In genomic region chr6:145792373-145792772, GRCm38 (mm10) we compare ENCODE assay signal across 14 mouse cellular contexts. TPM values are rescaled to one million over a fixed set of nuclear protein-coding genes. Genes with fewer than 3 reads are reported as not detected.
A peak's percentile ranks its signal among the peaks of the same experiment; 100 is the strongest.
DNase-seq lines count a peak whose midpoint lies in the region; ATAC-seq and TF ChIP-seq lines count a peak whose summit lies in the region.
"Had no signal": no experiment of that assay in that cellular context is flagged by ENCODE, and none has a peak within 500 bp of the region (broad histone marks: within the 10 kb centered on the region; RNA-seq: fewer than 3 reads in every experiment).

No protein-coding gene starts in this region.

- no peak for ATAC-seq in heart, embryonic 14.5 days (ENCODE audit: insufficient number of reproducible peaks, insufficient read depth, low FRiP score, low read depth)
- ATAC-seq in lung, embryonic 14.5 days (ENCODE audit: insufficient read depth): no peak
- no peak for ATAC-seq in intestine, embryonic 15.5 days
- ATAC-seq in stomach, embryonic 15.5 days (ENCODE audit: insufficient read depth, low FRiP score, low read depth): no peak
- ATAC-seq: forebrain, embryonic 13.5 days had no signal

- DNase-seq in heart, adult 2 months: no peak
- no peak for DNase-seq in lung, embryonic 14.5 days
- no peak for DNase-seq in lung, postnatal 4 days
- no peak for DNase-seq in adrenal gland, postnatal 10 days
- DNase-seq: adrenal gland, adult 2 months; cerebellum, adult 11-12 months; kidney, postnatal 25 days; lung, postnatal 14 days had no signal

- H3K9ac ChIP-seq in heart, embryonic 14.5 days (ENCODE audit: low read length): peak overlapping the region; percentile 1; the same call in 1 of the 2 replicates
- no peak overlapping the region for H3K9ac ChIP-seq in heart, adult 2 months (ENCODE audit: low read depth, low read length)
- no peak overlapping the region for H3K9ac ChIP-seq in lung, embryonic 14.5 days
- no peak overlapping the region for H3K9ac ChIP-seq in intestine, embryonic 15.5 days
- H3K9ac ChIP-seq in stomach, embryonic 15.5 days: no peak overlapping the region
- H3K9ac ChIP-seq: forebrain, embryonic 13.5 days; midbrain, embryonic 12.5 days had no signal

- H3K4me2 ChIP-seq in heart, embryonic 14.5 days (ENCODE audit: low read length): no peak overlapping the region
- no peak overlapping the region for H3K4me2 ChIP-seq in lung, embryonic 14.5 days
- no peak overlapping the region for H3K4me2 ChIP-seq in intestine, embryonic 15.5 days (replicated peaks)
- H3K4me2 ChIP-seq in stomach, embryonic 15.5 days: no peak overlapping the region
- H3K4me2 ChIP-seq: forebrain, embryonic 13.5 days; midbrain, embryonic 12.5 days had no signal

- no peak for TF ChIP-seq CTCF in heart, adult 2 months (IDR thresholded peaks at IDR 0.05)
- no peak for TF ChIP-seq CTCF in lung, embryonic 14.5 days (IDR thresholded peaks at IDR 0.05; ENCODE audit: low read depth)

- no peak for TF ChIP-seq POLR2A in heart, adult 2 months (IDR thresholded peaks at IDR 0.05; ENCODE audit: insufficient read depth, low read depth, low read length)

- peaks cover 2% of the 10 kb centered on the region; the same call in 1 of the 2 replicates for H3K79me2 ChIP-seq in heart, adult 2 months (replicated peaks; ENCODE audit: control insufficient read depth, insufficient read depth, low read length)

- H3K27ac ChIP-seq in heart, embryonic 14.5 days (replicated peaks in 1 of 2; ENCODE audit: control insufficient read depth in 1 of 2, insufficient read depth in 1 of 2, low read depth in 2 of 2, low read length in 2 of 2): peak overlapping the region; percentile 6 to 56; a peak in 3 of 4 replicates
- H3K27ac ChIP-seq in heart, adult 2 months: no peak overlapping the region
- H3K27ac ChIP-seq in lung, embryonic 14.5 days (ENCODE audit: low read depth): peak overlapping the region; percentile 72; the same call in 1 of the 2 replicates
- H3K27ac ChIP-seq in intestine, embryonic 15.5 days: peak overlapping the region; percentile 69; the same call in 1 of the 2 replicates
- peak overlapping the region; percentile 67; the same call in 1 of the 2 replicates for H3K27ac ChIP-seq in stomach, embryonic 15.5 days
- H3K27ac ChIP-seq: forebrain, embryonic 13.5 days; midbrain, embryonic 12.5 days had no signal

- H3K36me3 ChIP-seq in heart, embryonic 14.5 days (ENCODE audit: control insufficient read depth, insufficient read depth, low read length): no peaks in the 10 kb centered on the region; the same call in 1 of the 2 replicates
- H3K36me3 ChIP-seq in heart, adult 2 months (ENCODE audit: control insufficient read depth, insufficient read depth, low read length): peaks cover 7% of the 10 kb centered on the region
- H3K36me3 ChIP-seq in lung, embryonic 14.5 days (ENCODE audit: insufficient read depth): no peaks in the 10 kb centered on the region
- no peaks in the 10 kb centered on the region for H3K36me3 ChIP-seq in intestine, embryonic 15.5 days
- H3K36me3 ChIP-seq in stomach, embryonic 15.5 days: no peaks in the 10 kb centered on the region
- H3K36me3 ChIP-seq: G1E; midbrain, embryonic 12.5 days had no signal

- WGBS in heart, embryonic 14.5 days: 48% methylated on average over 7 of the region's 7 CpGs
- WGBS in heart, adult 2 months: 56% methylated on average over 7 of the region's 7 CpGs
- WGBS in lung, embryonic 14.5 days: 61% methylated on average over 7 of the region's 7 CpGs
- WGBS in intestine, embryonic 15.5 days: 58% methylated on average over 7 of the region's 7 CpGs
- WGBS in stomach, embryonic 15.5 days: 59% methylated on average over 7 of the region's 7 CpGs

- H3K4me1 ChIP-seq in heart, embryonic 14.5 days (ENCODE audit: control insufficient read depth in 2 of 2, insufficient read depth in 2 of 2, low read length in 2 of 2): peaks cover 16 to 51% of the 10 kb centered on the region in 2 experiments
- peaks cover 17% of the 10 kb centered on the region for H3K4me1 ChIP-seq in heart, adult 2 months (ENCODE audit: control insufficient read depth, insufficient read depth, low read length)
- peaks cover 8% of the 10 kb centered on the region for H3K4me1 ChIP-seq in lung, embryonic 14.5 days (ENCODE audit: insufficient read depth)
- peaks cover 10% of the 10 kb centered on the region; the same call in 1 of the 2 replicates for H3K4me1 ChIP-seq in intestine, embryonic 15.5 days (replicated peaks)
- peaks cover 24% of the 10 kb centered on the region; the same call in 1 of the 2 replicates for H3K4me1 ChIP-seq in stomach, embryonic 15.5 days

- H3K9me3 ChIP-seq in heart, embryonic 14.5 days (ENCODE audit: control insufficient read depth, low read length): no peaks in the 10 kb centered on the region
- H3K9me3 ChIP-seq in lung, embryonic 14.5 days (ENCODE audit: low read depth, low read length): no peaks in the 10 kb centered on the region
- H3K9me3 ChIP-seq in intestine, embryonic 15.5 days: no peaks in the 10 kb centered on the region
- no peaks in the 10 kb centered on the region for H3K9me3 ChIP-seq in stomach, embryonic 15.5 days
- H3K9me3 ChIP-seq: forebrain, embryonic 13.5 days; midbrain, embryonic 12.5 days had no signal

- TF ChIP-seq EP300 in heart, adult 2 months (IDR thresholded peaks at IDR 0.05; ENCODE audit: insufficient read depth, low read depth, low read length): no peak

- no peaks in the 10 kb centered on the region for H3K27me3 ChIP-seq in heart, embryonic 14.5 days (ENCODE audit: control insufficient read depth, insufficient read depth, low read length)
- no peaks in the 10 kb centered on the region for H3K27me3 ChIP-seq in heart, adult 2 months (ENCODE audit: control insufficient read depth, insufficient read depth, low read length)
- H3K27me3 ChIP-seq in lung, embryonic 14.5 days (ENCODE audit: insufficient read depth, low read length): no peaks in the 10 kb centered on the region
- H3K27me3 ChIP-seq in intestine, embryonic 15.5 days (replicated peaks): no peaks in the 10 kb centered on the region
- no peaks in the 10 kb centered on the region for H3K27me3 ChIP-seq in stomach, embryonic 15.5 days (replicated peaks)
- H3K27me3 ChIP-seq: forebrain, embryonic 13.5 days; midbrain, embryonic 12.5 days had no signal

- intact Hi-C loops in heart, adult 2 months (cut with DNase I): loop anchor here (2.0 to 10.0 kb wide), 5 partner anchors 46 to 430 kb away; partner anchors contain the start of gene Rassf8

- no peak overlapping the region for H3K4me3 ChIP-seq in heart, embryonic 14.5 days (ENCODE audit: control insufficient read depth in 1 of 2, insufficient read depth in 1 of 2, low read depth in 1 of 2, low read length in 2 of 2)
- no peak overlapping the region for H3K4me3 ChIP-seq in heart, adult 2 months
- no peak overlapping the region for H3K4me3 ChIP-seq in lung, embryonic 14.5 days (ENCODE audit: low read depth, low read length)
- no peak overlapping the region for H3K4me3 ChIP-seq in intestine, embryonic 15.5 days (replicated peaks)
- H3K4me3 ChIP-seq in stomach, embryonic 15.5 days (replicated peaks): no peak overlapping the region
- H3K4me3 ChIP-seq: forebrain, embryonic 13.5 days; midbrain, embryonic 12.5 days had no signal

RNA-seq across cellular contexts. Expression of gene Rassf8, which starts 45.8 kb away (rescaled TPM):
- 12.7 and 15.7 TPM in 2 replicates for polyA plus RNA-seq in heart, embryonic 14.5 days (2014; fragmentation: Nextera tagmentation; extraction: Ambion mirVana)
- 10 to 100 TPM; 56.9 to 58.2 TPM for total RNA-seq in heart, adult 2 months (2021)
- 18.1 and 36.4 TPM in 2 replicates for polyA plus RNA-seq in heart, adult 2 months (2012; rRNA removed)
- 11.7 and 11.8 TPM in 2 replicates for polyA plus RNA-seq in lung, embryonic 14.5 days (2014; fragmentation: Nextera tagmentation; extraction: Ambion mirVana)
- 4.7 TPM in 2 replicates for polyA plus RNA-seq in intestine, embryonic 15.5 days (2015; fragmentation: Nextera tagmentation; extraction: Ambion mirVana)
- polyA plus RNA-seq in stomach, embryonic 15.5 days (2015; fragmentation: Nextera tagmentation; extraction: Ambion mirVana): 6.1 and 7.2 TPM in 2 replicates
- 10 to 100 TPM; 82.4 to 85.1 TPM for total RNA-seq in adrenal gland, postnatal 10 days (2021)
- polyA plus RNA-seq: G1E had no signal
